Mouse (Mus musculus): Measurements from ENCODE around the gene Gm26741. TPM values are rescaled to one million over a fixed set of nuclear protein-coding genes. Genes with fewer than 3 reads are reported as not detected.

The Gm26741 gene
- polyA plus RNA-seq, 1 experiment from 2014 or later, result not detected

DNA sequence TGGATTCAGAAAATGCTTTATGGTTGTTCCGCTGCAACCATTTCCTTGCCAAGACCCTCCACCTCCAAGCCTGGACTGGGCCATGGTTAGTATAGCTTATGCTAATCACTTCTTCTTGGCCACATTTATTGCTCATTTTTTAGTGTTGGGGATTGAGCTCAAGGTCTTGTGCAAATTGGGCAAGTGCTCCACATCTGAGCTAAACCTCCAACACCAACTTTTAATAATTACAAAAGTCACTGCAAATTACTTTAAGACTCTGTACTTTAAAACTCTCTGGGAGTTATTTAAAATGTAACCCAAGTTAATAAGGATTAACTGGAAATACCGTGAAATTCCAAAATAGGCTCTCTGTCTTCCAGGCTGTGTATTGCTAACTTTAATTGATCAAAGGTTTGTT, 49.0 kb downstream of the Gm26741 start:
- no peaks in the 10 kb centered on the region for H3K27me3 ChIP-seq (ENCODE audit: control insufficient read depth, insufficient read depth, low read length)
- WGBS, result 80% methylated on average over 2 of the region's 2 CpGs
- ATAC-seq (ENCODE audit: insufficient read depth, low FRiP score), result no peak
- no peaks in the 10 kb centered on the region for H3K9me3 ChIP-seq (replicated peaks; ENCODE audit: control insufficient read depth, low read length)
- no peak overlapping the region for H3K4me3 ChIP-seq (replicated peaks; ENCODE audit: low read length)
- H3K27ac ChIP-seq (ENCODE audit: low read length), result no peak overlapping the region
- no peaks in the 10 kb centered on the region for H3K4me1 ChIP-seq (ENCODE audit: control insufficient read depth, insufficient read depth, low read length)
- no peak overlapping the region for H3K9ac ChIP-seq (ENCODE audit: low read length)
- H3K36me3 ChIP-seq (ENCODE audit: control insufficient read depth, insufficient read depth, low read length), result no peaks in the 10 kb centered on the region
- no peak overlapping the region for H3K4me2 ChIP-seq (ENCODE audit: low read depth, low read length)

Other genes starting within 250 kb of the Gm26741 start
- gene Ros1, start 163.5 kb upstream of the Gm26741 start, polyA plus RNA-seq (2015; fragmentation: Nextera tagmentation; extraction: Ambion mirVana), result 0.92 and 1.2 TPM in 2 replicates
- gene Dcbld1, start 125.1 kb upstream of the Gm26741 start, polyA plus RNA-seq (2015; fragmentation: Nextera tagmentation; extraction: Ambion mirVana), result 33.2 and 36.6 TPM in 2 replicates
- 17.2 and 17.8 TPM in 2 replicates for gene Gopc, start 23.4 kb downstream of the Gm26741 start, polyA plus RNA-seq (2015; fragmentation: Nextera tagmentation; extraction: Ambion mirVana)
- 3.9 and 6.0 TPM in 2 replicates for gene Nepn, start 30.2 kb downstream of the Gm26741 start, polyA plus RNA-seq (2015; fragmentation: Nextera tagmentation; extraction: Ambion mirVana)
- gene Nus1, start 58.8 kb downstream of the Gm26741 start, polyA plus RNA-seq (2015; fragmentation: Nextera tagmentation; extraction: Ambion mirVana), result 10.3 and 12.7 TPM in 2 replicates

Measured in stomach, embryonic 16.5 days (tissue).